Mouse (Mus musculus) cerebellum, postnatal 36 days (tissue): Measurements from ENCODE around the gene Nfe2.
"Not testable (repeated sequence)": the region's sequence is repeated elsewhere in the genome, so short reads cannot be mapped to it uniquely, and the experiment has no call there.

ENCODE experiments used
- DNase-seq, 2 experiments: peaks; one replicate each; pipeline ENCODE4 v3.0.0; 2021 to 2022; ENCODE audit warnings: mixed read lengths in 2 of 2

Nfe2 gene

GRCm38 (mm10) chr15:103290417-103290816, 32.2 kb upstream of the Nfe2 start:
- no peak for DNase-seq

GRCm38 (mm10) chr15:103289600-103289999, 31.4 kb upstream of the Nfe2 start:
- DNase-seq, result no peak

DNA sequence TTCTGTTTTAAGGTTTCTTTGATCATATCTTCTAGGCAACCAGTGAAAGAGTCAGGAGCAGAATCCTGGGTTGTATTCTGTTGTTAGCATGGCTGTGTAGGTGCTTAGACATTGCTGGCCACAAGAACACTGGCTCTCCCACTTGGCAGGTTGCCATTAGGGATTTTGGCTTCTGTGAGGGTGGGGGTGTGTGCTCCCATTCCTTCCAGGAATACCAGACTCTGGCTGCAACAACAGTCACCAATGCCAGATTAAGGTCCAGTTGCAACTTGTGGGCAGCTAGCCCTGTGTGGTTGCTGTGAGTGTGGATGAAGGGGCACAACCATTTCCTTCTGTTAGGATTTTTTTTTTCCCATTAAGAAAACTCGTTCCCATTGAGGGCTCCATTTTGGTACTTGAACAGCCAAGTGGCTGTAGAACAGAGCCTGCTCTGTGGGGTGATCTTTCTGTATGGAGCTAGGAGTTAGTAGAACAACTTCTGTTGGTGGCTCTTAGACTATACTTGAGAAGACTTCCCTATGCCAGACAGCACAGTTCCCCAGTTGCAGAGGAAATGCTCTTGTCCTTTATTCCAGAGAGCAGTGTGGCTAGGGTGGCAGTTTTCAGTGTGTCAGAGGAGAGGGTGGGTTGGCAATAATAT, 27.7 kb upstream of the Nfe2 start:
- peak; percentile 24 to 43 for DNase-seq

DNA sequence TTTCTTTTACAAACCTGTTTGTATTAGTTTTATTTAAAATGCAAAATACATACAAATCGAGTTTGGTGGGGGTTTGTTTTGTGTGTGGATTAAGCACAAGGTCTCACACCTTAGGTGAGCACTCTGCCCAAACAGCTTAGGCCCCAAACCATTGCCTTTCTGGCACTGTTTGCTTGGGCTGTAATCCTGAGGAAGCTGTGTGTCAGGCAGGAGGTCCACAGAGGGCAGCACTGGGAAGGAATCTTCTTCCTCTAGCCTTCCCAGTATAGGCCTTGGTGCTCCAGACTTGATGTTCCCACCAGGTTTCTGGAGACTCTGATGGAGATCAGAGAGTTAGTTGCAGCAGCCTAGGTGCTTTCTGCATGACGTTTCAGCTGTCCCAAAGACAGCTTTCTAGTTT, 26.4 kb upstream of the Nfe2 start:
- DNase-seq, result no peak

GRCm38 (mm10) chr15:103284066-103284465, 25.9 kb upstream of the Nfe2 start:
- peak; percentile 38 to 50 for DNase-seq

DNA sequence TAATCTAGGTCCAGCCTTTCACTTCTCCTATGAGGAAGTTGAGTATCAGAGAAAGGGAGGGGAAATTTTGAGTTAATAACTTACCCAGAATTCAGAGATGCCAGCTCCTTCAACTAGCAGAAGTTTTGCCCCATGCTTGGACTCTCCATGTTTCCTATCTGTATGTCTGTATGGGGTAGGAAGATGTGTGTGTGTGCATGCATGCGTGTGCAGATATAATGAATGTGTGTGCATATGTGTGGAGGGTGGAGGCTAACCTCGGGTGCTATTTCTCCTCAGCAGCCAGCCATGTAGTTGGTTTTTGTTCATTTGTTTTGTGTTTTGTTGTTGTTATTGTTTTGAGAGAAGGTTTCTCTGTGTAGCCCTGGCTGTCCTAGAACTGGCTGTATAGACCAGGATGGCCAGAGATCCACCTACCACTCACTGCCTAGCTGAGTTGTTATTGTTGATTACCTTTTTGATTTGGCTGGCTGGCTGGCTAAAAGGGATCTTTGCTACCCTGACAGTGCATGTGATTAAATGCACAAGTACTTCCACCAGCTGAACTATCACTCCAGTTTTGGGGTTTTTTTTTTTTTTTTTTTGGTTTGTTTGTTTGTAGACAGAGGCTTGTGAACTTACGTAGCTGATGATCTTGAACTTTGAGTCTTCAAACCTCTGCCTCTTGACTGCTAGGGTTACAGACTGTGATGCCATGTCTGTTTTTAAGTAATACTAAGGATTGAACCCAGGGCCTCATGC, 23.4 kb upstream of the Nfe2 start:
- no peak for DNase-seq

- no peak for DNase-seq
Measured at GRCm38 (mm10) chr15:103280817-103281464, 22.7 kb upstream of the Nfe2 start.

- no peak for DNase-seq
Measured at GRCm38 (mm10) chr15:103279750-103280149, 21.5 kb upstream of the Nfe2 start.

DNA sequence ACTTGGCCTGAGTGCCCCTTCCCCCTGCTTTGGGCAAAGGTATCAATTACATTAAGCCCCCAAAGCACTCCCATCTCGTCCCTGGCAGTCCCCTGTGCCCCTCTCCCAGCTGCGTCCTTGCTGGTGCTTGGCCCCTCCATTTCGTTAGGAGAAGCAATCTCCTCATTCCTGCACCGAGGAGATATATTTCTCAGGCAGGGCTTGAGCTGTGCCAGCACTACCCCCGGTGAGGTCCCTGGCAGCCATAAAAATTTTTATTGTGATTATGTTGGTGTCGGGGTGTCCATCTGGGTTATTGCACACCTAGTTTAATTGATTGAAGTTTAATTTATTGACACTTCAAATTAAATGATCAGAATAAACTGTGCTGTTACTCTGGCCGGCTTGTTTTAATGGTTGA, 19.7 kb upstream of the Nfe2 start:
- DNase-seq, result no peak

DNA sequence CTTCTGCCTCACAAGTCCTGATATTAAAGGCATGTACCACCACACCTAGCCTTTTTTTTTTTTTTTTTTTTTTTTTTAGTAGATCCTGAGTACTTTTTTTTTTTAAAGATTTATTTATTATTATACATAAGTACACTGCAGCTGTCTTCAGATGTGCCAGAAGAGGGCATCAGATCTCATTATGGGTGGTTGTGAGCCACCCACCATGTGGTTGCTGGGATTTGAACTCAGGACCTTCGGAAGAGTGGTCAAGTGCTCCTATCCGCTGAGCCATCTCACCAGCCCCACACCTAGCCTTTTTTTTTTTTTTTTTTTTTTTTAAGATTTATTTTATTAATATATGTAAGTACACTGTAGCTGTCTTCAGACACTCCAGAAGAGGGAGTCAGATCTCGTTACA, 17.7 kb upstream of the Nfe2 start:
- DNase-seq, result not testable (repeated sequence)

DNA sequence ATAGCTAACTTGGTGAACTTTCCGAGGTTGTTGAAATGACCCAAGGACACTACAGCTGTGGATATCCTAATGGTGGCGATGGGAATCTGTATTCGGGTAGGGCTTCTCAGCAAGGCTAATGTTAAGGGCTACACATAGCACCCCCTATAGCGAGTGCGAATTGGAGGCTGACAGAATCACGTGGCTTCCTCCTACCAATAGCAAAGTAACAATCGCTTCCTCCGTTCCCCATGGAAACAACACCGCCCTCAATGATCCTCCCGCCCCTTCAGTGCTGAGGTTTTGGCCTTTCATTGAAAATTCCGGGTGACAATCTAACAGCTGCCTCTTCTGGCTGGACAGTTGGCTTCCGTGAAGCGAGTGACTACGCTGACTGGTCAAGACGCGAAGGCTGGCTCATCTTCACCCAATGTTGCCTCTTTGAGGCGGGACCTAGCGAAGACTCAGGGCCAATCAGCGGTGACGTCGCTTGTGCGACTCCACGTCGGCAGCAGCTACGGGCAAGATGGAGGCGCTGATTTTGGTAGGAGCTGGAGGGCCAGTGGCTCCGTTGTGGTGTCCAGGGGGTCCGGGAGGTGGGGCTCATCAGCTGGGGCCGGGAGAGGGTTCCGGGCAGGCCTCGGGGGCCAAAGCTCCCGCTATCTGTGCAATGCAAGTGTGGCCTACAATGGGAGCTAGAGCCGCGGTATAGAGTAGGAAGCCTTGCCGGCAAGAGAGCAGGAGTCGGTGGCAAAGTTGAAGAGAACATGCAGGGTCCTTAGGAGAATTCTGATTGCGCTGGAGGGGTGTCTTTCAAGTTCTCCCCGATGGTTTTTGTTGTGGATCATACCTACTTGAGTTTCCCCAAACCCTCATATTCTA, 14.4 kb upstream of the Nfe2 start, which contains the start of gene Copz1:
Gene Copz1, plus strand, starts transcription at position 296 of the 861 bp plus-strand sequence.
- DNase-seq, result peak; percentile 94

DNA sequence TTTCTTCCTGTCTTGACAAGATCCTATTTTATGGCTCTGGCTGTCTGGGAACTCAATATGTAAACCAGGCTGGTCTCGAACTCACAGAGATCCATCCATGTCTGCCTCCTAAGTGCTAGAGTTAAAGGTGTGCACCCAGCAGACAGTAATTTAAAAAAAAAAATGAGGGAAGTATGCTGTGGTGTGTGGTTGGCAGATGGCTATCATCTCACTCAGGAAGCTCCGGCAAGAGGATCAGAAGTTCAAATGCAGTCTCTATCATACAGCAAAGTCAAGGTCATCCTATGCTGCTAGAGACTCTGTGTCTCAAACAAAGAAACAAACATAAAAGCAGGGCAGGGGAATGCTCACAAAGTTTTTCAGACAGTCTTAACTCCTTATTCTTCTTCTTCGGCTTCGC, 10.7 kb upstream of the Nfe2 start:
- no peak for DNase-seq

- DNase-seq, result no peak
Measured at GRCm38 (mm10) chr15:103264794-103265193, 6.6 kb upstream of the Nfe2 start.

GRCm38 (mm10) chr15:103259989-103260388, 1.8 kb upstream of the Nfe2 start:
- no peak for DNase-seq

DNA sequence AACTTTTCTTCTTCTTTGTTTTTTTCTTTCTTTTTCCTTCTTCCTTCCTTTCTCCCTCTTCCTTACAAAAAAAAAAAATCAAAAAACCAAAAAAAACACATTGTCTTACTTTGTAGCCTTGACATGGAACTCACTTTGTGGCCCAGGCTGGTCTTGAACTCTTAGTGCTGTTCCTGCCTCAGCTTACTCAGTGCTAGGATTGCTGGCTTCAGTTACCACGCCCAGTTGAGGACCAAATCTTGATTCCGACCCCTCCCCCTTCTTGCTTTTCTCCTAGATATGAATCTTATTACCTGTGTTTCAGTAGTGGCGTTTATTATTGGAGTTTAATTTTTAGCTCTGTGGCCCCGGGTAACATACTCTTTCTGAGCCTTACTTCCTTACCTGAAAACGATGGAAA, 959 bp upstream of the Nfe2 start:
- no peak for DNase-seq

DNA sequence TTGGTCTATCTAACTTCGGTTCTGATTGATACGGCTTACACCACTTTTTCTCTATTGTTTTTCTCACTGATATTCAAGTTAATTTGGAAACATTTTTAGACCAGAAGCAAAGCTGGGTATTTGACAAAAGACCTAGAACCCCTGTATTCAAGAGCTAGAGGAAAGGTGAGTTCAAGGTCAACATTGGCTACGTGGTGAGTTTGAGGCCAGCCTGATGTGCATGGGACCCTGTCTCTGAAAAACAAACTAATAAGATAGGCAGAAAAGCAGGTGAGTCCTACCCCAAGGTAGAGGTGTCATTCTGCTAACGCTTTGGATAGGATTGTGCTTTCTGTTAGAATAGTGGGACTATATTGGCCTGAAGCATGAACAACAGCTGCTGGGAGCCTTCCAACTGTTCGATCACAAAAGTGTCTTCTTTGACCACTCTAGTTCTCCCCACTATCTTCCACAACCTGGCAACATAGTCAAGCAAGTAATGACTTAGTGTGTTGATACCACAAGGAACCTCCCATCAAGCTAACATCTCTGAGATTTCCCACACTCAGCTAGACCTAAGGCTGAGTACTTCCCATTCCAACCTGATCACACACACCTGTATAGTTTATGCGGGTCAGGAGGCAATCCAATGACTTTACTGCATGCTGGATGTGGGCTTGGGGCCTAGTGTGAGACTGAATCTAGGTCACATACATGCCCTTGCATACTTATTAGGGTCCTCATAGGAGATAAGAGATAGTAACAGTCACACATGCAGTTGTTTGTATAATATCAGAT, 1.8 kb downstream of the Nfe2 start:
- no peak for DNase-seq

GRCm38 (mm10) chr15:103255169-103255568, 3.0 kb downstream of the Nfe2 start:
- DNase-seq, result peak in 1 of 2 experiments; percentile 9

DNA sequence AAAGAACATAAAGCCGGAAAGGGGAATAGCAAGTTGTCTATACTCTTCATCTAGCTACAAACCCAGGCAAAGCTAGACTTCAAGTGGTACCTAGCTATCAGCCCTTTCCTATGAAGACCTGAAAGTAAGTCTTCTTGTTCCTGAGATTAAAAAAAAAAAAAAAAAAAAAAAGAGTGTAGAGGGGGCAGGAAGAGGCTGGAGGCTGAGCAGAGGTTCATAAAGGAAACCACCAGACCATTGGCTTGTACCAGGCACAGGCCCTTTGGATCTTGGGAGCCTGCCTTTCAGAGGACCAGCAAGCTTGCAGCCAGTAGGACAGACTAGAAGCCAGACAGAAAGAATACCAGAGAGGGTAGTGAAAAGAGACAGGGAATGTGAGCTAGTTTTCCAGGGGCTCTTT, 4.9 kb downstream of the Nfe2 start:
- no peak for DNase-seq

DNA sequence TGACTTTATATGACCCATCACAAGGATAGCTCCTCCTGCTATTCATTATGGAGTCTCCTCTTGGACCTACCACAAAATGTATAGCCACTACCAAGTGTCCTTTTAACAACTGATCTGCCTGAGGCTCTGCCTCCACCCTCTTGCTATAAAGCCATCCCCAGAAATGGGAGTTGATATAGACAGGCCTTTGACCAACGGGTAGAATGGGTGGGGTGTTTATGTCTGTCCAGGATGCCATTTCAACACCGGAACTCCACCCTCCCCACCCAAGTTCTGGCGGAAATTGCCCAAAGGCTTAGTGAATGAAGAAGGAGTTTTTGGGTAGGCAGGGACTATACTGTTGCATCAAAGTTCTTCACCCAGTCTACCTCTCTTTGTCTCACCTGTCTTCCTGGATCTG, 5.5 kb downstream of the Nfe2 start:
- no peak for DNase-seq

DNA sequence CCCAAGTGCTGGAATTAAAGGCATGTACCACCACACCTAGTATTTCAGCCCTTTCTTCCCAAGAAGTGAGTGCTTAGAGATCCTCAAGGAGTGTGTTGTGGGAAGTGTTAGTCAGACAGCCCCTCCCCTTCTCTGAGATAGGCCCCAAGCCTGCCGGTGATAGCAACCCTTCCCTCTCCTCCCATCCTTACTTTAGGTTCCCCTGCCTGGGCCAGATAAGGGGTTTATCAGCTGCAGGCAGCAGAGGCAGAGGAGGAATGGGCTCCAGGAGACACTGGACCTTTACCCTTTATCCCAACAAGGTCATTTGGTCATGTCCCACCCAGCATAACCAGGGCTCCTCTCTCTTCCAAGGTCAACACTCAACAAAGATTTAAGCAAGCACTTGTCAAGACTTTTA, 6.6 kb downstream of the Nfe2 start:
- DNase-seq, result no peak

DNA sequence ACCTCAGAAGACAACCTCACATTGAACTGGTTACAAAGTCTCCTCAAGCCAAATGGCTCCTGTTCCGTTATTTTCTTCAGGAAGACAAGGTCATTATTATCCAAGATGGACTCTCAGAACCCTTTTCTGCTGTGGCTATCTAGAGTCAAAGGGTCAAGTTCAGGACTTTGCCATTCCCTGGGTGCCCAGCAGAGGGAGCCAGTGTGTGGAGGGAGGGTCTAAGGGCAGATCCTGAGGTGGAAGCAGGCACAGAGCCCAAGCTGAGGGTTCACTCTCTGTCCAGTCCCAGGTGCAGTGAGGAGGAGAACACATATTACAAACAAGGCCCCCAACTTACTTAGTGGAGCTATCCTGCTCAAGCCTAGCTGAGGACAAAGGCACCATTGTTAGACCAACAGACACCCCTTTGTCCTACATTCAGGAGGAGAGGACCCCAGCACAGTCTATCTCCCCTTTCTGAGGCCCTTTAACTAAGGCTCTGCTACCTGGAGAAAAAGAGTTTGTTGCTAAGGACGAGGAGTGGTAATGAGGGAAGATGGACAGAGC, 7.9 kb downstream of the Nfe2 start:
- peak; percentile 39 to 57 for DNase-seq

- not testable (repeated sequence) for DNase-seq
Measured at GRCm38 (mm10) chr15:103249511-103249910, 8.7 kb downstream of the Nfe2 start.
